Mouse (Mus musculus) inflammation-experienced regulatory T-cells, adult 6 months (primary cell): ENCODE measurements around the gene Gm14326. TPM values are rescaled to one million over a fixed set of nuclear protein-coding genes. Genes with fewer than 3 reads are reported as not detected.
"Not testable (repeated sequence)": the region's sequence is repeated elsewhere in the genome, so short reads cannot be mapped to it uniquely, and the experiment has no call there.

Experiments
- ATAC-seq: one replicate; pipeline ENCODE4 v1.8.0; 2017
- polyA plus RNA-seq, 3 experiments: library from polyadenylated mRNA; unstranded; fragments of 100-300 nt; shearing (Covaris generic); gene quantifications; one replicate each; pipeline ENCODE4 v1.2.1; 2017

The Gm14326 gene
- polyA plus RNA-seq, result 10 to 100 TPM; 13.5 to 16.6 (median 16.5) TPM

- not testable (repeated sequence) for ATAC-seq
Measured at GRCm38 (mm10) chr2:177957145-177957544, at the start of gene Gm14326. Gm14326 (minus strand) TSS chr2:177957297.

DNA sequence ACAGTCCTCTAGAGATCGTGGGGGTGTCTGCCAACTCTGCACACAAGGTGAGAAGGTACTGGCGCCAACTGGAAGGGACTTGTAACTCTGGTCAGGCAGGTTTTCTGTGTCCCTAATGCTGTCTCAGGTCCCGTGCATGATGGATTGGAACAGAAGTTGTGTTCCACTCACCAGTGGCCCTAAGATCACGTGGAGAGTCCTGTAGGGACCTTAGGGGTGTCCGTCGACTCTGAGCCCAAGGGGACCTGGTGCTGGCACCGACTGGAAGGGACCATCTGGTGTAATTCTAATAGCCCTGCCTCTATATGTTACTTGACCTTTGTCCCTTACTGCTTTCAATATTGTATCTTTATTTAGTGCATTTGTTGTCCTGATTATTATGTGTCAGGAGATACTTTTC lies 17.7 kb upstream of the Gm14326 start:
- not testable (repeated sequence) for ATAC-seq

GRCm38 (mm10) chr2:177956734-177957133 lies 363 bp downstream of the Gm14326 start:
- not testable (repeated sequence) for ATAC-seq

DNA sequence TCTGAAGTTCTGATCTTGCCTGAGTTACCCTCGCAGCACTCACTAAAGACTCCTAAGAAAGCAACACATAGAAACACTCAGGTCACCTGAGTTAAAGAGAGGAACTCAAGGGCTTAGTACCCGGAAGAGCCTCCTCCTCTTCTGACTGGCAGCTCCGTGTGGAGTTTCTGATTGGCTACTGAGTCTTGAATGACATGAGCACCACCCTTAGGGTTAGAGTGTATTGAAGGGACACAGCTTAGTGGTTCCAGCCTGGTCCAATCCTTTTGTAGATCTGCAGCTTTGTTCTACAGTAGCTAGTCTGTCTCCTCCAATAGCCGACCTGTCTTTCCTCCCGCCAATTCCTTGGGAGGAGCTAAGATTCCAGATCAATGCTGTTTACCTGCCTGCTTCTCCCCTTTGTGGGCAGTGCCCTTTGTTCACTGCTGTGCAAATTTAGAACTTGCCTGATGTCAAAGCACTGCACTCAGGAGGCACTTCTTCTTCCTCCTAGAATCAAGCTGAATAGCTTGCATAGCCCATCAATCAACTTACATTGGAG lies 31.5 kb downstream of the Gm14326 start, which contains the start of gene Zfp972:
Gene Zfp972, minus strand, starts transcription at position 51 of the 541 bp plus-strand sequence.
- ATAC-seq, result not testable (repeated sequence)

DNA sequence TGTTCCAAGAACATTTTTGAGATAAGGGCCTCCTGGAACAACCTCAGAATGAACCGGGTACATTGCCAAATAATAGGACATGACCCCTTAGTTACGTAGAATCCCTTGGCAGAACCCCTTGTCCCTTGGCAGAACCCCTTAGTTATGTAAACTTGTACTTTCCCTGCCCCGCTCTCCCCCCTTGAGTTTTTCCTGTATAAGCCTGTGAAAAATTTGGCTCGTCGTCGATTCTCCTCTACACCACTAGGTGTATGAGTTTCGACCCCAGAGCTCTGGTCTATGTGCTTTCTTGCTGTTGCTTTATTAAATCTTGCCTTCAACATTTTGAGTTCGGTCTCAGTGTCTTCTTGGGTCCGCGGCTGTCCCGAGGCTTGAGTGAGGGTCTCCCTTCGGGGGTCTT lies 53.8 kb downstream of the Gm14326 start:
- ATAC-seq, result not testable (repeated sequence)

GRCm38 (mm10) chr2:177898171-177898570 lies 58.9 kb downstream of the Gm14326 start:
- ATAC-seq, result not testable (repeated sequence)

DNA sequence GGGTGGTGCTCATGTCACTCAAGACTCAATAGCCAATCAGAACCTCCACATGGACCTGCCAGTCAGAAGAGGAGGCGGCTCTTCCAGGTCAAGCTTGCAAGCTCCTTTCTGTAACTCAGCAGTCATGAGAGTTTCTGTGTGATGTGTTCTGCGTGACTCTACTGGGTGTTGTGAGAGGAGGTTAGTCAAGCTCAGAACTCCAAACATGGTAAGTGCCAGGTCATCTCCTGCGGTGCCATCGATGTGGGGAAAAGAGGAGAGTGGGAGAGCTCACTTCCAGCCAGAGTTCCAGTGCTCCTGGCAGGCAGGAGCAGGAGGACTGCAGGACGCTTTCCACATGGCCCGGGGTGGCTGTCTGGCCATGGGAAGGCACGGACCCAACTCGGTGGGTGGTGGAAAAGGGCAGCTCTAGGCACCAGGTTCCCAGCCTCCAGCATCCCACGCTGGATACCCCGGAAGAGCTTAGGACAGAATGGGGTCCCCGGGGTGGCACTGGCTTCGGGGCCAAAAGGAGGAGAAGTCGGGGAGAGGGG lies 60.0 kb downstream of the Gm14326 start, which contains the start of gene Gm14327:
Gene Gm14327, plus strand, starts transcription at position 51 of the 533 bp plus-strand sequence.
- ATAC-seq, result not testable (repeated sequence)

DNA sequence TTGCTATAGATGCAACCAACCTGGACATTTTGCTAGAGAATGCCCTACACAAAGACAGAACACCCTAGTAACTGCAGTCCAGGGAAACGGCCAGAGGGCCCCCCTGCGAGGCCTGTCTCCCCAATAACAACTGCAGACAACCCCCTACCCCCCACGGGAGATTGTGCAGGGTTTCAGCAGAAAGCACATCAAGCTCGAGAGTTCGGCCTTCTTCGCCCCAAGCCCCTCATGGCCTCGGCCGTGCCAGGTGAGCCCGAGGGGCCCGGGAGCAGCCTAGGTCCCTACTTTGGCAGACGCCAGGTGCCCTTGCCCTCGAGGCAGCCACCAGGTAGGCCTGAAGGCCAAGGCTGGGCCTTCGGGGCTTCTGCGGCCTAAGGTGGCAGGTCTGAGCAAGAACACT lies 69.4 kb downstream of the Gm14326 start:
- ATAC-seq, result not testable (repeated sequence)

Other genes starting within 250 kb of the Gm14326 start
- under 1 TPM in 1 of 3 experiments, not detected in 2; 0.98 TPM for gene Gm14322, start 198.0 kb downstream of the Gm14326 start, polyA plus RNA-seq
- 10 to 100 TPM; 15.9 to 21.7 (median 18.5) TPM for gene Gm14325, start 117.0 kb downstream of the Gm14326 start, polyA plus RNA-seq
- gene Gm14327, start 60.2 kb downstream of the Gm14326 start, polyA plus RNA-seq, result 1 to 10 TPM in 1 of 3 experiments, under 1 TPM in 1, not detected in 1; 0.65 to 1.0 TPM
- gene Zfp972, start 31.7 kb downstream of the Gm14326 start, polyA plus RNA-seq, result under 1 TPM in 1 of 3 experiments, not detected in 2; 0.83 TPM
- 10 to 100 TPM; 11.0 to 13.6 (median 11.0) TPM for gene Zfp971, start 66.0 kb upstream of the Gm14326 start, polyA plus RNA-seq
- gene Zfp931, start 121.2 kb upstream of the Gm14326 start, polyA plus RNA-seq, result 10 to 100 TPM in 1 of 3 experiments, 1 to 10 TPM in 2; 6.3 to 10.2 (median 8.3) TPM
- under 1 TPM in 2 of 3 experiments, not detected in 1; 0.11 to 0.40 TPM for gene Phactr3, start 161.7 kb upstream of the Gm14326 start, polyA plus RNA-seq